Mouse (Mus musculus) ES-Bruce4 (cell line): Measurements from ENCODE around the gene 1190005I06Rik.

Source experiments
- CTCF ChIP-seq: IDR thresholded peaks from one replicate; pipeline ENCODE4 v1.8.1; 2011; ENCODE audit warnings: low read depth, low read length
- EP300 ChIP-seq: IDR thresholded peaks from 2 replicates; pipeline ENCODE4 v1.6.1; 2011; ENCODE audit warnings: low read depth, low read length; ENCODE audit not compliant: insufficient read depth

DNA sequence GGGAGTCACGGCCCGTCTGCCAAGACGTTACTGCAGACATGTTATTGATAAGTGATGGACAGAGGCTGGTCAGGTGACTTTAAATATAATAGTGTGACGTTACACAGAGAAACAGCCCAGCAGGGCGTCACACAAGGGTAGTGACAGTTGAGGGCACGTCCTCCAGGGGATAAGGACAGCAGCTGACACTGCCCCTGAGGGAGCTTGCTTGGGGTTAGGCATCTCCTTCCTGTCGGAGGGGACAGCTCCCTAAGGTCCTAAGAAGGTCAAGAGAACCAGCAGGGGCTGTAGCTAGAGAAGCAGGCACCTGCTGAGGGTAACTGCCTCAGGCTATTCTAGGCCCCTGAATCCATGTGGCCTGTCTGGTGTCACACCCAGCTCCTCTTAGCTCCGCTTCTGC lies 75.9 kb downstream of the 1190005I06Rik start:
- no peak for TF ChIP-seq CTCF
- TF ChIP-seq EP300 = no peak
